Mouse (Mus musculus) megakaryocyte, embryonic 14.5 days (primary cell): ENCODE data around the gene Cdc26. TPM values are rescaled to one million over a fixed set of nuclear protein-coding genes. Genes with fewer than 3 reads are reported as not detected.

Experiments used
- H3K27me3 ChIP-seq: replicated peaks from 2 replicates; pipeline ENCODE3; 2012; ENCODE audit warnings: inconsistent platforms
- H3K36me3 ChIP-seq: replicated peaks from 2 replicates; pipeline ENCODE3; 2012; ENCODE audit warnings: low read length, inconsistent platforms, mixed read lengths
- H3K4me1 ChIP-seq: 2 replicates; pipeline ENCODE4 v1.6.1; 2012; ENCODE audit warnings: inconsistent platforms
- H3K4me3 ChIP-seq: replicated peaks from 2 replicates; pipeline ENCODE3; 2012; ENCODE audit warnings: moderate library complexity, mild to moderate bottlenecking, inconsistent platforms
- H3K9me3 ChIP-seq: 2 replicates; pipeline ENCODE4 v1.6.1; 2012; ENCODE audit warnings: inconsistent platforms
- FLI1 ChIP-seq: IDR thresholded peaks from 2 replicates; pipeline ENCODE4 v1.6.1; 2012; ENCODE audit warnings: low read length, inconsistent platforms, mixed read lengths
- GATA1 ChIP-seq: IDR thresholded peaks from 3 replicates; pipeline ENCODE4 v1.6.1; 2012; ENCODE audit warnings: mixed read lengths, low read length, inconsistent platforms, borderline replicate concordance
- polyA plus RNA-seq: library from polyadenylated mRNA; stranded (reverse); fragments of >175 nt; gene quantifications from 2 replicates; pipeline ENCODE4 v1.2.3, GENCODE M21; 2012; ENCODE audit warnings: low replicate concordance; ENCODE audit not compliant: insufficient read depth

Gene Cdc26
- polyA plus RNA-seq, 1 experiment, result 25.0 TPM

- H3K4me3 ChIP-seq, result peak overlapping the region; percentile 95
- peaks cover 58% of the 10 kb centered on the region for H3K4me1 ChIP-seq
- no peaks in the 10 kb centered on the region for H3K27me3 ChIP-seq
- H3K9me3 ChIP-seq, result no peaks in the 10 kb centered on the region
- peaks cover 53% of the 10 kb centered on the region for H3K36me3 ChIP-seq
- no peak for TF ChIP-seq FLI1
- no peak for TF ChIP-seq GATA1
These were observed 486 bp downstream of the Cdc26 start for GRCm38 (mm10) chr4:62407730-62408582.

GRCm38 (mm10) chr4:62406133-62406532 is 2.3 kb downstream of the Cdc26 start:
- TF ChIP-seq FLI1 (no peak), GATA1 (no peak)
- no peaks in the 10 kb centered on the region for H3K9me3 ChIP-seq
- H3K36me3 ChIP-seq, result peaks cover 53% of the 10 kb centered on the region
- H3K4me1 ChIP-seq, result peaks cover 45% of the 10 kb centered on the region
- no peaks in the 10 kb centered on the region for H3K27me3 ChIP-seq
- no peak overlapping the region for H3K4me3 ChIP-seq

DNA sequence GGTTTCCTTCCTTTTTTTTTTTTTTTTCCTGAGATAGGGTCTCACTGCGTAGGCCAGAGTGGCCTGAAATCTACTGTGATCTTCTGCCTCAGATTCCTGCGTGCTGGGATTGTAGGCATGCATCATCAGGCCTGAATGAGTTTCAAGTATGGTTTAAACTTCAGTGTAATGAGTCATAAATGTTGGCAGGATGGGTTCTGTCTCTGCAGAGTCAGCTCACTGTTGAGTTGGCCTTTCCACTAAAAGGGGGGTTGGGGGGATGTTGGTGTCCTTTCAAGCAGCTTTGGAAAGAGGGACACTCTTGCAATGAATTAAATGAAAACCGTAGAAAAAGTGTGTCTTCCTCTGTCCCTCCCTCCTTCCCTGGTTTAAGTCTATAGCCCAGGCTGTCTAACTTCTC is 9.5 kb downstream of the Cdc26 start:
- peaks cover 87% of the 10 kb centered on the region for H3K36me3 ChIP-seq

DNA sequence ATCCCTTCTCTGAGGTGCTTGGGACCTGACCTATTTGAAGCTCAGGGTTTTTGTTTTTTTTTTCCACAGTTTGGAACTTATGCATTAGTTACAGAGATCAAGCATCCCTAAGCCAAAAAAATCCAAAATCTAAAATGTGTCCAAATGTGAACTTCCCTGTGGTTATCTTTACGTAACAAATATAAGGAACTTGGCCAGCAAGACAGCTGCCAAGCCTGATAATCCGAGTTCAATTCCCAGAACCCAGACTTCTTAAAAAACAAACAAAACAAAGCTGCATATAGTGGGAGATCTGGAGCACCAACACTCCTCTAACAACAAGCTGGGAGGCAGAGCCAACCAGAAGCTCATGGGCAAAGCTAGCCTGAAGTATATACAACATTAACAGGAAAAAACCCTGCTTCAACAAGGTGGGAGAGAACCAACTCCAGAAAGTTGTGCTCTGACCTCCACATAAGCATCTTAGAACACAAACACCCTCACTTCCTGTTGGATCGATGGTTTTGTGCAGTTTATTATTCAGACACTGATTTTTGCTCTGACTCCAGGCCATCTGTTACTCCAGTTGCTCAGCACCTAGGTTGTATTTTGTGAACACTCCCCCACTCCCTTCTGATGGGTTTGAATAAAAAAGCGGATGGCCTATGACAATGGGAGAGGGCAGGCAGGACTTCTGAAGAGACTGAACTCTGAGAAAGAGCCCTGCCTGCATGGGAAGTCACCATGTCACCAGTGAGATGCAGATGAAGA is 10.7 kb downstream of the Cdc26 start:
- H3K9me3 ChIP-seq, result no peaks in the 10 kb centered on the region
- no peak overlapping the region for H3K4me3 ChIP-seq
- H3K4me1 ChIP-seq, result peaks cover 46% of the 10 kb centered on the region
- H3K27me3 ChIP-seq, result no peaks in the 10 kb centered on the region
- peaks cover 85% of the 10 kb centered on the region for H3K36me3 ChIP-seq
- no peak for TF ChIP-seq FLI1
- TF ChIP-seq GATA1, result no peak

More for the DNA sequence above, 9.5 kb downstream of the Cdc26 start:
- TF ChIP-seq FLI1, result no peak
- no peak for TF ChIP-seq GATA1
- Histone ChIP-seq H3K27me3 (no peaks in the 10 kb centered on the region), H3K4me1 (peaks cover 52% of the 10 kb centered on the region), H3K9me3 (no peaks in the 10 kb centered on the region), H3K4me3 (no peak overlapping the region)

GRCm38 (mm10) chr4:62395806-62396205 is 12.6 kb downstream of the Cdc26 start:
- Histone ChIP-seq H3K9me3 (no peaks in the 10 kb centered on the region), H3K4me3 (no peak overlapping the region), H3K36me3 (peaks cover 85% of the 10 kb centered on the region), H3K4me1 (peaks cover 49% of the 10 kb centered on the region), H3K27me3 (no peaks in the 10 kb centered on the region)
- TF ChIP-seq GATA1 (no peak), FLI1 (no peak)

GRCm38 (mm10) chr4:62393459-62393858 is 15.0 kb downstream of the Cdc26 start:
- TF ChIP-seq FLI1 (no peak), GATA1 (no peak)
- H3K4me1 ChIP-seq, result peaks cover 37% of the 10 kb centered on the region
- peaks cover 86% of the 10 kb centered on the region for H3K36me3 ChIP-seq
- H3K9me3 ChIP-seq, result no peaks in the 10 kb centered on the region
- H3K27me3 ChIP-seq, result no peaks in the 10 kb centered on the region
- H3K4me3 ChIP-seq, result no peak overlapping the region

- Histone ChIP-seq H3K4me1 (peaks cover 22% of the 10 kb centered on the region), H3K36me3 (peaks cover 86% of the 10 kb centered on the region), H3K4me3 (no peak overlapping the region), H3K9me3 (no peaks in the 10 kb centered on the region), H3K27me3 (no peaks in the 10 kb centered on the region)
- TF ChIP-seq GATA1 (no peak), FLI1 (no peak)
These were observed 16.6 kb downstream of the Cdc26 start for GRCm38 (mm10) chr4:62391892-62392291.

DNA sequence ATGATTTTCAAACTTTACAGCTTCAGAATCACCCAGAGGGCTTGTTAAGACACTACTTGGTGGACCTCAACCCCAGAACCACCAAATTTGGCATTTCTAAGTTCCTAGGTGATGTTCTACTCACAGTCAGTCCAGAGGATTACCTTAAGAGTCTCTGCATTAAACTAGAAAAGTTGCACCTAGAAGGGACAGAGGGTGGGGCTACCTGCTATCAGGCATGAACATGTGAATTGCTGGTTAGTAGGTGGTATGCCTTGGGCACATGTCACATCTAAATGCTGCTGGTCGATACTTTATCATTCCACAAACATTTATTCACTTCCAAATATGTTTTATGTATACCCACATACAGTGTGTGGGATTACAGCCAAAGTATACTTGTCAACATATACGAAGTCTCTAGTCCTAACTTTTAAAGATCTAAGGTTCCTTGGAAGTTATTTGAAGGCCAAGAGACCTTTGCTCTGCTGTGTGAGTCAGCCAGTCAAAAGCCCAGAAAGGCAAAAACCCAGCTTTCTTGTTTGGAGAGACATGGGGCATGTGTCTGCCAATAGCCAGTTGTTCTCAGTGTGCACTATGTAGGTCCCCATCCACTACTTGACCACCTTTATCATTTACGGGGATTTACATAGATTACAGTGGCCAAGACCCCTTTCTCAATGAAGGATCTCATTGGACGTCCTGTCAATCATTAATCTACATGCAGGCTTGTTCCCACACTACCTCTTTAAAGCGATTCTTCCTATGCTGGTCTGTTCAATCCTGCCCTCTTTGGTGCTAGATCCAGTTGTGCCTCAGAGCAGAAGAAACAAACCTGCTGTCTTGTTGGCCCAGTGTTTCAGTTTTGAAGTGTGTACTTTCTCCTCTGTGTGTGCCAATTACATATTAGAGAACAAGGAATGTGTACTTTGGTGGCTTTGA is 18.6 kb downstream of the Cdc26 start:
- H3K4me3 ChIP-seq, result no peak overlapping the region
- H3K4me1 ChIP-seq, result peaks cover 5% of the 10 kb centered on the region; the same call in 1 of the 2 replicates
- no peak for TF ChIP-seq GATA1
- TF ChIP-seq FLI1, result no peak
- H3K36me3 ChIP-seq, result peaks cover 85% of the 10 kb centered on the region
- no peaks in the 10 kb centered on the region for H3K27me3 ChIP-seq
- no peaks in the 10 kb centered on the region for H3K9me3 ChIP-seq

GRCm38 (mm10) chr4:62385439-62385838 is 23.0 kb downstream of the Cdc26 start:
- Histone ChIP-seq H3K9me3 (no peaks in the 10 kb centered on the region), H3K4me3 (peak overlapping the region; percentile 56), H3K36me3 (peaks cover 71% of the 10 kb centered on the region), H3K4me1 (peaks cover 11% of the 10 kb centered on the region), H3K27me3 (no peaks in the 10 kb centered on the region)
- TF ChIP-seq FLI1, result no peak
- no peak for TF ChIP-seq GATA1

GRCm38 (mm10) chr4:62384159-62384558 is 24.3 kb downstream of the Cdc26 start:
- Histone ChIP-seq H3K9me3 (no peaks in the 10 kb centered on the region), H3K4me3 (no peak overlapping the region), H3K36me3 (peaks cover 62% of the 10 kb centered on the region), H3K4me1 (peaks cover 14% of the 10 kb centered on the region), H3K27me3 (no peaks in the 10 kb centered on the region)
- TF ChIP-seq GATA1 (no peak), FLI1 (no peak)
